Mouse (Mus musculus) testis, adult 2 months (tissue): ENCODE data around the gene Vmn1r21. TPM values are rescaled to one million over a fixed set of nuclear protein-coding genes. Genes with fewer than 3 reads are reported as not detected.

ENCODE experiments used
- H3K27ac ChIP-seq: fragments of 200-500 bp; 2 replicates; pipeline ENCODE4 v1.5.1; 2012; ENCODE audit warnings: low read depth, low read length; ENCODE audit not compliant: control insufficient read depth, insufficient read depth
- H3K27me3 ChIP-seq: fragments of 200-500 bp; 2 replicates; pipeline ENCODE4 v1.6.1; 2012; ENCODE audit warnings: mild to moderate bottlenecking, low read length, moderate library complexity; ENCODE audit not compliant: control insufficient read depth, insufficient read depth
- H3K36me3 ChIP-seq: fragments of 200-500 bp; 2 replicates; pipeline ENCODE4 v1.6.1; 2012; ENCODE audit warnings: mild to moderate bottlenecking, low read length; ENCODE audit not compliant: control insufficient read depth, insufficient read depth
- H3K4me1 ChIP-seq: fragments of 200-500 bp; 2 replicates; pipeline ENCODE4 v1.6.1; 2012; ENCODE audit warnings: low read length; ENCODE audit not compliant: control insufficient read depth, insufficient read depth
- H3K4me3 ChIP-seq: fragments of 200-500 bp; 2 replicates; pipeline ENCODE4 v1.5.1; 2012; ENCODE audit warnings: low read depth, mild to moderate bottlenecking, low read length, moderate library complexity, mixed read lengths; ENCODE audit not compliant: control insufficient read depth
- CTCF ChIP-seq: fragments of 200-500 bp; IDR thresholded peaks from 2 replicates; pipeline ENCODE4 v1.5.1; 2012; ENCODE audit warnings: low read depth, mild to moderate bottlenecking, inconsistent platforms, low read length, moderate library complexity; ENCODE audit not compliant: control insufficient read depth, insufficient read depth, insufficient replicate concordance
- POLR2A ChIP-seq: fragments of 200-500 bp; IDR thresholded peaks from 2 replicates; pipeline ENCODE4 v1.6.1; 2012; ENCODE audit warnings: low read depth, mild to moderate bottlenecking, inconsistent platforms, low read length, moderate library complexity; ENCODE audit not compliant: control insufficient read depth
- polyA plus RNA-seq: library from polyadenylated mRNA; depleted of rRNA; stranded (reverse); fragments of >200 nt; gene quantifications from 2 replicates; pipeline ENCODE4 v1.2.3, GENCODE M21; 2012

Gene Vmn1r21
- polyA plus RNA-seq, 1 experiment = 0.14 TPM

- H3K27ac ChIP-seq = no peak overlapping the region
- no peak overlapping the region for H3K4me3 ChIP-seq
- TF ChIP-seq CTCF (no peak), POLR2A (no peak)
- no peaks in the 10 kb centered on the region for H3K27me3 ChIP-seq
- no peaks in the 10 kb centered on the region for H3K36me3 ChIP-seq
- peaks cover 8% of the 10 kb centered on the region for H3K4me1 ChIP-seq
Measured at GRCm38 (mm10) chr6:57823461-57823860, 26.7 kb downstream of the Vmn1r21 start.

- H3K4me1 ChIP-seq = peaks cover 8% of the 10 kb centered on the region
- no peak overlapping the region for H3K27ac ChIP-seq
- H3K4me3 ChIP-seq = no peak overlapping the region
- no peaks in the 10 kb centered on the region for H3K36me3 ChIP-seq
- no peak for TF ChIP-seq POLR2A
- TF ChIP-seq CTCF = no peak
- no peaks in the 10 kb centered on the region for H3K27me3 ChIP-seq
Measured at GRCm38 (mm10) chr6:57822648-57823410, 27.3 kb downstream of the Vmn1r21 start.

- Histone ChIP-seq H3K4me3 (no peak overlapping the region), H3K4me1 (no peaks in the 10 kb centered on the region), H3K27ac (no peak overlapping the region), H3K36me3 (no peaks in the 10 kb centered on the region), H3K27me3 (no peaks in the 10 kb centered on the region)
- TF ChIP-seq CTCF = no peak
- TF ChIP-seq POLR2A = no peak
Measured at GRCm38 (mm10) chr6:57814436-57814940, 35.7 kb downstream of the Vmn1r21 start.

GRCm38 (mm10) chr6:57811748-57812730, 38.1 kb downstream of the Vmn1r21 start:
- TF ChIP-seq CTCF = no peak
- TF ChIP-seq POLR2A = no peak
- no peaks in the 10 kb centered on the region for H3K36me3 ChIP-seq
- no peaks in the 10 kb centered on the region for H3K4me1 ChIP-seq
- no peak overlapping the region for H3K27ac ChIP-seq
- no peak overlapping the region for H3K4me3 ChIP-seq
- no peaks in the 10 kb centered on the region for H3K27me3 ChIP-seq

- TF ChIP-seq CTCF (no peak), POLR2A (no peak)
- Histone ChIP-seq H3K36me3 (no peaks in the 10 kb centered on the region), H3K27ac (no peak overlapping the region), H3K27me3 (no peaks in the 10 kb centered on the region), H3K4me1 (no peaks in the 10 kb centered on the region), H3K4me3 (no peak overlapping the region)
Measured at GRCm38 (mm10) chr6:57805218-57806069, 44.7 kb downstream of the Vmn1r21 start.

- Histone ChIP-seq H3K4me1 (no peaks in the 10 kb centered on the region), H3K27ac (no peak overlapping the region), H3K4me3 (no peak overlapping the region), H3K36me3 (no peaks in the 10 kb centered on the region), H3K27me3 (no peaks in the 10 kb centered on the region)
- TF ChIP-seq POLR2A (no peak), CTCF (no peak)
Measured at GRCm38 (mm10) chr6:57803130-57803529, 47.0 kb downstream of the Vmn1r21 start.
